Comparison of ENCODE assay signal across 28 mouse cellular contexts in genomic region chr8:124735371-124735911, GRCm38 (mm10). TPM values are rescaled to one million over a fixed set of nuclear protein-coding genes. Genes with fewer than 3 reads are reported as not detected.
"Had no signal": no experiment of that assay in that cellular context is flagged by ENCODE, and none has a peak within 500 bp of the region (broad histone marks: within the 10 kb centered on the region; RNA-seq: fewer than 3 reads in every experiment).

No protein-coding gene starts in this region.

- DNase-seq: gastrocnemius, postnatal 14 days; gastrocnemius, postnatal 36 days; heart, adult 11 months; heart, adult 2 months; heart, postnatal 14 days; heart, postnatal 36 days; kidney, adult 18-20 months; kidney, adult 8-10 months; kidney, postnatal 10 days; kidney, postnatal 25 days; liver; liver, embryonic 13.5 days had no signal

- H3K27me3 ChIP-seq: heart, embryonic 13.5 days; heart, embryonic 15.5 days; intestine, embryonic 15.5 days; limb, embryonic 12.5 days; liver, embryonic 13.5 days; liver, embryonic 15.5 days had no signal

- H3K4me3 ChIP-seq: heart, adult 2 months; heart, embryonic 13.5 days; heart, embryonic 15.5 days; intestine, embryonic 15.5 days; layer of hippocampus, adult 2 months; left cerebral cortex, adult 2 months; limb, embryonic 10.5 days; limb, embryonic 12.5 days; liver, embryonic 13.5 days; liver, embryonic 15.5 days had no signal

- H3K9ac ChIP-seq: heart, embryonic 13.5 days; heart, embryonic 15.5 days; hindbrain, embryonic 14.5 days; intestine, embryonic 15.5 days; limb, embryonic 12.5 days; liver, embryonic 13.5 days; liver, embryonic 15.5 days had no signal

- H3K9me3 ChIP-seq: heart, embryonic 13.5 days; heart, embryonic 15.5 days; intestine, embryonic 15.5 days; limb, embryonic 10.5 days; limb, embryonic 12.5 days; liver, embryonic 13.5 days; liver, embryonic 15.5 days had no signal

- ATAC-seq: hindbrain, embryonic 16.5 days; inflammation-experienced regulatory T-cells, adult 6 months; intestine, embryonic 15.5 days; intestine, postnatal 0 days had no signal

- H3K27ac ChIP-seq: heart, adult 2 months; heart, embryonic 13.5 days; heart, embryonic 15.5 days; hindbrain, embryonic 14.5 days; intestine, embryonic 15.5 days; layer of hippocampus, adult 2 months; left cerebral cortex, adult 2 months; limb, embryonic 10.5 days; limb, embryonic 12.5 days; liver, embryonic 13.5 days; liver, embryonic 15.5 days had no signal

- H3K4me1 ChIP-seq: heart, embryonic 15.5 days; intestine, embryonic 15.5 days; limb, embryonic 10.5 days; liver, embryonic 13.5 days; liver, embryonic 15.5 days had no signal

- H3K4me2 ChIP-seq: heart, embryonic 11.5 days; heart, embryonic 13.5 days; heart, embryonic 15.5 days; hindbrain, embryonic 14.5 days; intestine, embryonic 15.5 days; limb, embryonic 12.5 days; liver, embryonic 11.5 days; liver, embryonic 13.5 days; liver, embryonic 15.5 days had no signal

RNA-seq across cellular contexts. Expression of gene Fam89a, which starts 16.2 kb away (rescaled TPM):
- total RNA-seq: hematopoietic stem cell, adult 5-6 weeks had no signal

RNA-seq across cellular contexts. Expression of gene Trim67, which starts 57.5 kb away (rescaled TPM):
- total RNA-seq: hematopoietic stem cell, adult 5-6 weeks had no signal
- polyA plus RNA-seq: inflammation-experienced regulatory T-cells, adult 6 months; kidney, embryonic 14.5 days; limb, embryonic 10.5 days had no signal
